Mouse (Mus musculus): Measurements from ENCODE around the gene B3gnt9. TPM values are rescaled to one million over a fixed set of nuclear protein-coding genes. Genes with fewer than 3 reads are reported as not detected.

The B3gnt9 gene
- polyA plus RNA-seq, 1 experiment, result not detected

DNA sequence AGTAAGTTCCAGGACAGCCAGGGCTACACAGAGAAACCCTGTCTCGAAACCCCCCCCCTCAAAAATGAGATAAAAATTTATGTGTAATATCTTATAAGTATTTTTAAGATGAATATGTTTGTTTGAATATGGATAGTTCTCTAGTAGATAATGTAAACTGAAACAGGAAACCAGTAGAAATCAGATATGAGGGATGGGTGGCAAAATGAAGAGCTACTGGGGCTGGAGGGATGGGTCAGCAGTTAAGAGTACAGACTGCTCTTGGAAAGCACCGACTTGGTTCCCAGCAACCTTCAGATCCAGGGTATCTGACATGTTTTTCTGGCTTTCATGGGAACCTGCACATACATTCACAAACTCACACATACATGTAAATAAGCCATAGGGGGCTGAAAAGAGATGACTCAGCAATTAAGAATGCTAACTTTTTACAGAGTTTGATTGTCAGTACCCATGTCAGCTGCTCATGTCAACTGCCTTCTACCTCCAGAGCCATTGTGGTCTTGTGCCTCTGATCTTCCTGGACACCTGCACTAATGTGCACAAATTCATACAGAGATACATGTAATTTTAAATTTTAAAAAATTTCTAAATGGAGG is 47.2 kb downstream of the B3gnt9 start:
- H3K27ac ChIP-seq (ENCODE audit: insufficient read depth, low read depth, low read length), result no peak overlapping the region
- whole genome bisulfite sequencing, result 98% methylated on average over 2 of the region's 2 CpGs
- no peak for TF ChIP-seq CTCF (IDR thresholded peaks at IDR 0.05; ENCODE audit: insufficient read depth, low read depth, low read length)
- no peak for TF ChIP-seq POLR2A (IDR thresholded peaks at IDR 0.05; ENCODE audit: insufficient read depth, low read depth, low read length)

GRCm38 (mm10) chr8:105206766-105207275 is 48.1 kb downstream of the B3gnt9 start:
- H3K4me3 ChIP-seq (ENCODE audit: insufficient read depth, low read depth, low read length), result no peak overlapping the region
- 33% methylated on average over 7 of the region's 7 CpGs for WGBS
- no peak overlapping the region for H3K27ac ChIP-seq (ENCODE audit: insufficient read depth, low read depth, low read length)
- TF ChIP-seq POLR2A (IDR thresholded peaks at IDR 0.05; ENCODE audit: insufficient read depth, low read depth, low read length), result no peak
- TF ChIP-seq CTCF (IDR thresholded peaks at IDR 0.05; ENCODE audit: insufficient read depth, low read depth, low read length), result no peak
- H3K4me1 ChIP-seq (ENCODE audit: control insufficient read depth, insufficient read depth, low read length), result no peaks in the 10 kb centered on the region

More for the DNA sequence above, 47.2 kb downstream of the B3gnt9 start:
- Histone ChIP-seq H3K4me3 (ENCODE audit: insufficient read depth, low read depth, low read length) (no peak overlapping the region), H3K4me1 (ENCODE audit: control insufficient read depth, insufficient read depth, low read length) (no peaks in the 10 kb centered on the region)

DNA sequence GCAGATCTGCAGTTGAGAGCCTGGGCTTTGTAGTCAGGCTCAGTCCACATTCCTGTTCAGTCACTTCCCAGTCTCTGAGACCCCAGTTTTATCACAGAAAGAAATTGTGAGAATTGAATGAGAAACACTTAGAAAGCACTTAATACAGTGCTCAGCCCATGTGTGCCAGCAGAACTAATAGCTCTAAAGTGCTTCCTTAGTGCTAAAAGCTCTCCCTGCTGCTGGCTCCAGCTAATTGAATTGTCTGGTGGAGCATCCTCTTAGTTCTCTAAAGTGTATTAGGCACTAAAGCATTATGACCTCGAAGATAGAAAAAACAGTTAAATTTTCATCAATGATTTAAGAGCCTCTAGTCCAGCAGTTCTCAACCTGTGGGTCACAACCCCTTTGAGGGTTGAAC is 49.2 kb downstream of the B3gnt9 start:
- Histone ChIP-seq H3K27ac (ENCODE audit: insufficient read depth, low read depth, low read length) (no peak overlapping the region), H3K4me1 (ENCODE audit: control insufficient read depth, insufficient read depth, low read length) (no peaks in the 10 kb centered on the region), H3K4me3 (ENCODE audit: insufficient read depth, low read depth, low read length) (no peak overlapping the region)
- 71% methylated on average over 1 of the region's 1 CpGs for WGBS
- TF ChIP-seq POLR2A (IDR thresholded peaks at IDR 0.05; ENCODE audit: insufficient read depth, low read depth, low read length), result no peak
- no peak for TF ChIP-seq CTCF (IDR thresholded peaks at IDR 0.05; ENCODE audit: insufficient read depth, low read depth, low read length)

Other genes starting within 250 kb of the B3gnt9 start
- gene Ces3a, start 206.6 kb downstream of the B3gnt9 start, polyA plus RNA-seq (2012; ENCODE audit: insufficient read depth, insufficient read length, low replicate concordance, missing spikeins), result not detected in 2 replicates
- gene Ces3b, start 171.4 kb downstream of the B3gnt9 start, polyA plus RNA-seq (2012; ENCODE audit: insufficient read depth, insufficient read length, low replicate concordance, missing spikeins), result not detected in 2 replicates
- gene Ces4a, start 123.4 kb downstream of the B3gnt9 start, polyA plus RNA-seq (2012; ENCODE audit: insufficient read depth, insufficient read length, low replicate concordance, missing spikeins), result not detected in 2 replicates
- not detected in 2 replicates for gene Cbfb, start 84.5 kb downstream of the B3gnt9 start, polyA plus RNA-seq (2012; ENCODE audit: insufficient read depth, insufficient read length, low replicate concordance, missing spikeins)
- gene D230025D16Rik, start 30.0 kb downstream of the B3gnt9 start, polyA plus RNA-seq (2012; ENCODE audit: insufficient read depth, insufficient read length, low replicate concordance, missing spikeins), result not detected in 2 replicates
- not detected in 2 replicates for gene Tradd, start 9.5 kb upstream of the B3gnt9 start, polyA plus RNA-seq (2012; ENCODE audit: insufficient read depth, insufficient read length, low replicate concordance, missing spikeins)
- gene Fbxl8, start 9.5 kb upstream of the B3gnt9 start, polyA plus RNA-seq (2012; ENCODE audit: insufficient read depth, insufficient read length, low replicate concordance, missing spikeins), result not detected in 2 replicates
- not detected in 2 replicates for gene Hsf4, start 14.6 kb upstream of the B3gnt9 start, polyA plus RNA-seq (2012; ENCODE audit: insufficient read depth, insufficient read length, low replicate concordance, missing spikeins)
- gene Nol3, start 21.0 kb upstream of the B3gnt9 start, polyA plus RNA-seq (2012; ENCODE audit: insufficient read depth, insufficient read length, low replicate concordance, missing spikeins), result not detected in 2 replicates
- not detected in 2 replicates for gene 4931428F04Rik, start 34.7 kb upstream of the B3gnt9 start, polyA plus RNA-seq (2012; ENCODE audit: insufficient read depth, insufficient read length, low replicate concordance, missing spikeins)
- gene Exoc3l, start 40.9 kb upstream of the B3gnt9 start, polyA plus RNA-seq (2012; ENCODE audit: insufficient read depth, insufficient read length, low replicate concordance, missing spikeins), result not detected in 2 replicates
- not detected in 2 replicates for gene E2f4, start 42.5 kb upstream of the B3gnt9 start, polyA plus RNA-seq (2012; ENCODE audit: insufficient read depth, insufficient read length, low replicate concordance, missing spikeins)
- gene Elmo3, start 50.4 kb upstream of the B3gnt9 start, polyA plus RNA-seq (2012; ENCODE audit: insufficient read depth, insufficient read length, low replicate concordance, missing spikeins), result not detected in 2 replicates
- gene Lrrc29, start 71.1 kb upstream of the B3gnt9 start, polyA plus RNA-seq (2012; ENCODE audit: insufficient read depth, insufficient read length, low replicate concordance, missing spikeins), result not detected in 2 replicates
- not detected in 2 replicates for gene Tmem208, start 71.2 kb upstream of the B3gnt9 start, polyA plus RNA-seq (2012; ENCODE audit: insufficient read depth, insufficient read length, low replicate concordance, missing spikeins)
- not detected in 2 replicates for gene Fhod1, start 92.8 kb upstream of the B3gnt9 start, polyA plus RNA-seq (2012; ENCODE audit: insufficient read depth, insufficient read length, low replicate concordance, missing spikeins)
- not detected in 2 replicates for gene Slc9a5, start 93.7 kb upstream of the B3gnt9 start, polyA plus RNA-seq (2012; ENCODE audit: insufficient read depth, insufficient read length, low replicate concordance, missing spikeins)
- not detected in 2 replicates for gene Plekhg4, start 118.1 kb upstream of the B3gnt9 start, polyA plus RNA-seq (2012; ENCODE audit: insufficient read depth, insufficient read length, low replicate concordance, missing spikeins)
- not detected in 2 replicates for gene Kctd19, start 158.3 kb upstream of the B3gnt9 start, polyA plus RNA-seq (2012; ENCODE audit: insufficient read depth, insufficient read length, low replicate concordance, missing spikeins)
- gene Lrrc36, start 158.4 kb upstream of the B3gnt9 start, polyA plus RNA-seq (2012; ENCODE audit: insufficient read depth, insufficient read length, low replicate concordance, missing spikeins), result not detected in 2 replicates
- not detected in 2 replicates for gene Tppp3, start 216.4 kb upstream of the B3gnt9 start, polyA plus RNA-seq (2012; ENCODE audit: insufficient read depth, insufficient read length, low replicate concordance, missing spikeins)
- gene Zdhhc1, start 241.7 kb upstream of the B3gnt9 start, polyA plus RNA-seq (2012; ENCODE audit: insufficient read depth, insufficient read length, low replicate concordance, missing spikeins), result not detected in 2 replicates